Mouse (Mus musculus) spleen, adult 2 months (tissue): Measurements from ENCODE around the gene Rtf2. TPM values are rescaled to one million over a fixed set of nuclear protein-coding genes. Genes with fewer than 3 reads are reported as not detected.

Experiments used
- DNase-seq, 2 experiments: peaks; one replicate each; pipeline versions ENCODE4 v3.0.0 to v3.0.0-alpha.2; 2012 to 2021; ENCODE audit warnings: low spot score in 2 of 2, low read depth in 1 of 2
- H3K27ac ChIP-seq: fragments of 200-500 bp; 2 replicates; pipeline ENCODE4 v1.5.1; 2012; ENCODE audit warnings: low read length, inconsistent platforms; ENCODE audit not compliant: insufficient read depth
- H3K27me3 ChIP-seq: fragments of 200-500 bp; 2 replicates; pipeline ENCODE4 v1.6.1; 2012; ENCODE audit warnings: mild to moderate bottlenecking, moderate library complexity, low read length, inconsistent platforms; ENCODE audit not compliant: control insufficient read depth, insufficient read depth
- H3K36me3 ChIP-seq: fragments of 200-500 bp; 2 replicates; pipeline ENCODE4 v1.6.1; 2012; ENCODE audit warnings: mild to moderate bottlenecking, low read length, inconsistent platforms; ENCODE audit not compliant: control insufficient read depth, insufficient read depth
- H3K4me1 ChIP-seq: fragments of 200-500 bp; 2 replicates; pipeline ENCODE4 v1.6.1; 2011; ENCODE audit warnings: inconsistent platforms; ENCODE audit not compliant: control insufficient read depth, insufficient read depth, insufficient read length
- H3K4me3 ChIP-seq: fragments of 200-500 bp; 2 replicates; pipeline ENCODE4 v1.5.1; 2011; ENCODE audit warnings: mild to moderate bottlenecking, inconsistent platforms; ENCODE audit not compliant: insufficient read depth, insufficient read length; ENCODE audit errors: extremely low read depth
- CTCF ChIP-seq: fragments of 200-500 bp; IDR thresholded peaks from 2 replicates; pipeline ENCODE4 v1.5.1; 2011; ENCODE audit warnings: mild to moderate bottlenecking, inconsistent platforms; ENCODE audit not compliant: insufficient read depth, insufficient read length, insufficient replicate concordance; ENCODE audit errors: extremely low read depth
- POLR2A ChIP-seq: fragments of 200-500 bp; IDR thresholded peaks from 2 replicates; pipeline ENCODE4 v1.6.1; 2011; ENCODE audit warnings: low read depth, low read length, inconsistent platforms
- WGBS: fragments of 180-500 bp; shearing (Covaris S2); methylation state at CpG from one replicate; pipeline ENCODE4 v1.1.7; 2018; 5-methylcytosine and 5-hydroxymethylcytosine counted together
- polyA plus RNA-seq: library from polyadenylated mRNA; depleted of rRNA; stranded (reverse); fragments of >200 nt; gene quantifications from 2 replicates; pipeline ENCODE4 v1.2.3, GENCODE M21; 2012

Gene Rtf2
- polyA plus RNA-seq, 1 experiment, result 30.9 TPM

- no peak for DNase-seq
- TF ChIP-seq CTCF, result no peak
- TF ChIP-seq POLR2A, result no peak
- H3K36me3 ChIP-seq, result peaks cover 54% of the 10 kb centered on the region
- no peak overlapping the region for H3K4me3 ChIP-seq
- H3K27me3 ChIP-seq, result no peaks in the 10 kb centered on the region
- 80% methylated on average over 6 of the region's 6 CpGs for WGBS
- H3K4me1 ChIP-seq, result no peaks in the 10 kb centered on the region
- H3K27ac ChIP-seq, result no peak overlapping the region
These were observed 10.3 kb downstream of the Rtf2 start for GRCm38 (mm10) chr2:172450640-172451039.

DNA sequence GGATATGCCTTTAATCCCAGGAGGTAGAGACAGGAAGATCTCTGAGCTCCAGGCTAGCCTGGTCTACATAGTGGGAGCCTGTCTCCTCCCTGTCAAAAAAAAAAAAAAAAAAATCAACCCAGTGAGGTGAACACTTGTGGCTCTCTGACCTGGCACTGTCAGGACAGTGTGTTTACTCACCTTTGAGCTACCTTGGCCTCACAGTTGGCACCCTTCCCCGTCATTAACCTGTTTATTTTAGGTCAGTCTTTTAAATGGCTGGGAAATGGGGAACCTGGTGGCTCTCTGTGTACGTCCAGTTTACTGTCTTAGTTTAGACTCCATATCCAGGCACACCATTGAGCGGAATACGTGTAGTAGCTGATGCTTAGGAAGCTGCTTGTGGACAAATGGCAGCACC, 11.7 kb downstream of the Rtf2 start:
- no peak for DNase-seq
- TF ChIP-seq CTCF (no peak), POLR2A (no peak)
- no peaks in the 10 kb centered on the region for H3K4me1 ChIP-seq
- WGBS, result 96% methylated on average over 4 of the region's 4 CpGs
- no peaks in the 10 kb centered on the region for H3K27me3 ChIP-seq
- H3K4me3 ChIP-seq, result no peak overlapping the region
- H3K36me3 ChIP-seq, result peaks cover 42% of the 10 kb centered on the region
- no peak overlapping the region for H3K27ac ChIP-seq

DNA sequence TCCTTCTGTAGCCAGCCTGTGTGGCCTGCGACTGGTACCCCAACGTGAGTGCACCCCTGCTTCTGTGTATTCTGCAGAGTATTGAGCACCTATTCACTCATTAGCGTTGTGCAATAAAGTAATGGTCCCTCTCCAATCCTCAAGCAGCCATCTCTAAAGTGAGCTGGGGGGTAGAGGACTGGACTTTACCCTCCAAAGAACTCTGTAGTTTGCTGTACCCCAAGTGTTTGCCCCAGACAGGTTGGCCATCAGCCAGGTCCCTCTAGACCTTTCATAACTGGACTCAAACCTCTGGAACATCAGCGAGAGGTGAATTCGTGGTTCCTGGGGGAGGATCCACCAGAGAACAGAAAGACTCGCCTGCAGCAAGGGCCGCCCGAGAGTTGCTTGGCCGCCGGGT, 12.1 kb downstream of the Rtf2 start:
- TF ChIP-seq CTCF (no peak), POLR2A (no peak)
- Histone ChIP-seq H3K4me1 (no peaks in the 10 kb centered on the region), H3K4me3 (no peak overlapping the region), H3K36me3 (peaks cover 39% of the 10 kb centered on the region), H3K27ac (no peak overlapping the region), H3K27me3 (no peaks in the 10 kb centered on the region)
- WGBS, result 96% methylated on average over 10 of the region's 10 CpGs
- no peak for DNase-seq

DNA sequence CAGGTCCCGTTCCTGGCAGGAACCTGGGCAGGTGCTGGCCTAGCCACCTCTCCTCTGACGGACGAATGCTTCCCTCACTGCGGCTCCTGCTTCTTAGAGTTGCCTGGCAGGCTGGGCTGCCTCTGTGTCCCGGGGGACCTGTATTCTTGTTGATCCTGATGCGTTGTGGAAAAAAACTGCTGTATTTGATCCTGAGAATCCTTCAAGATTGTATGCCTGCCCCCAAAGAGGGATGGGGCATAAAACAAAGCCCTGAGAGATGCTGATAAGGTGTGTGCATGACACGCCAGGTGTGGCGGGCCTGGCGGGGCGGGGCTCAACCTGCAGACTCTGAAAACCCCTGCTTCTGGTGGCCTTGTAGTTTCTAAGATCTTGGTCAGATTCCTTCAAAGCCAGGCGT, 18.1 kb downstream of the Rtf2 start, which contains the start of gene Gcnt7:
Gene Gcnt7, minus strand, starts transcription at position 101 of the 400 bp plus-strand sequence.
- no peaks in the 10 kb centered on the region for H3K4me1 ChIP-seq
- H3K36me3 ChIP-seq, result peaks cover 22% of the 10 kb centered on the region
- no peak within 1 kb of the TSS for H3K4me3 ChIP-seq
- H3K27me3 ChIP-seq, result no peaks in the 10 kb centered on the region
- H3K27ac ChIP-seq, result no peak within 1 kb of the TSS
- WGBS, result 89% methylated on average over 11 of the region's 11 CpGs
- DNase-seq, result no peak
- TF ChIP-seq POLR2A (no peak), CTCF (no peak)

GRCm38 (mm10) chr2:172460647-172461046, 20.3 kb downstream of the Rtf2 start:
- Histone ChIP-seq H3K4me3 (no peak overlapping the region), H3K36me3 (peaks cover 31% of the 10 kb centered on the region), H3K4me1 (no peaks in the 10 kb centered on the region), H3K27ac (no peak overlapping the region), H3K27me3 (no peaks in the 10 kb centered on the region)
- TF ChIP-seq CTCF, result no peak
- DNase-seq, result no peak
- 94% methylated on average over 2 of the region's 2 CpGs for WGBS

DNA sequence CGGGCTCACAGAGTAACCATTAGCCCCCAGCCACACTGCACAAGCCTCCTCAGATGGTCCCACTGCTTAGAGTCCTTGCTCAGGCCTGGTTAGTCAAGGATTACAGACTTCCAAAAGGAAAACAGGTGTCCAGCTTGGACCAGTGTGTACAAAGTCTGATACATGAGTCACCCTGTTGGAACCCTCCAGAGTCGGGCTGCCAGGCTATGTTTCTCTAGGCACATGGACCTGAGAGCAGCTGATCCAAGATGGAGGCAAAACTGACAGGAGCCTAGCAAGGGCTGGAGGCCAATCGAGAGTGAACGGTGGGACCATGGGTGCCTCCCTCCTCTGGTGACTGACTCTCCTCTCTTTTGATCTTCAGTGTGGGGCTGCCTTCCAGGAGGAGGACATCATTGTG, 22.5 kb downstream of the Rtf2 start:
- Histone ChIP-seq H3K36me3 (peaks cover 45% of the 10 kb centered on the region), H3K4me3 (no peak overlapping the region), H3K27me3 (no peaks in the 10 kb centered on the region), H3K4me1 (no peaks in the 10 kb centered on the region), H3K27ac (no peak overlapping the region)
- DNase-seq, result no peak
- no peak for TF ChIP-seq POLR2A
- no peak for TF ChIP-seq CTCF
- 90% methylated on average over 4 of the region's 4 CpGs for WGBS

DNA sequence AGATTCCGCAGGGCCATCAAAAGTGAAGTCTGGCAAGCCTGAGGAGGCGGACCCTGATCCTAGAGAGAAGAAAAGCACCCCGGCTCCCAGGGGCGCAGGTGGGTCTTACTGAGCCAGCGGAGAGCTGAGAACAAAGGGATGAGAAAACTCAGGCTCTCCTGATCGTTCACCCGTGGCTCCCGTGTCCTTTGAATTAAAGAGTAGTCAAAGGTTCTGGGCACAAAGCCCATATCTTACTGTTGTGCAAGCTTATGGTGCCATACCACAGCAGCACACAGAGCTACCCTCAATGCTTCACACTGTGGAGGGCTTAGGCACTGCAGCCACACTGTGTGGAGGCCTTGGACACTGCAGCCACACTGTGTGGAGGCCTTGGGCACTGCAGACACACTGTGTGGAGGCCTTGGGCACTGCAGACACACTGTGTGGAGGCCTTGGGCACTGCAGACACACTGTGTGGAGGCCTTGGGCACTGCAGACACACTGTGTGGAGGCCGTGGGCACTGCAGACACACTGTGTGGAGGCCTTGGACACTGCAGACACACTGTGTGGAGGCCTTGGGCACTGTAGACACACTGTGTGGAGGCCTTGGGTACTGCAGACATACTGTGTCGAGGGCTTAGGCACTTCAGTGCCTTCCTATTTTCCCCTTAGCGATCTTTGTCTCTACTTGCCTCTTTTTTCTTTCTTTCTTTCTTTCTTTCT, 26.2 kb downstream of the Rtf2 start:
- Histone ChIP-seq H3K27ac (no peak overlapping the region), H3K4me1 (no peaks in the 10 kb centered on the region), H3K36me3 (peaks cover 58% of the 10 kb centered on the region), H3K4me3 (no peak overlapping the region), H3K27me3 (no peaks in the 10 kb centered on the region)
- no peak for TF ChIP-seq CTCF
- no peak for TF ChIP-seq POLR2A
- no peak for DNase-seq
- 92% methylated on average over 11 of the region's 11 CpGs for WGBS
